Mouse (Mus musculus) urinary bladder, postnatal 25 days (tissue): ENCODE results near the gene Hsf2bp.

Experiments used
- DNase-seq: peaks from one replicate; pipeline ENCODE4 v3.0.0; 2022; ENCODE audit warnings: low spot score

The Hsf2bp gene

DNA sequence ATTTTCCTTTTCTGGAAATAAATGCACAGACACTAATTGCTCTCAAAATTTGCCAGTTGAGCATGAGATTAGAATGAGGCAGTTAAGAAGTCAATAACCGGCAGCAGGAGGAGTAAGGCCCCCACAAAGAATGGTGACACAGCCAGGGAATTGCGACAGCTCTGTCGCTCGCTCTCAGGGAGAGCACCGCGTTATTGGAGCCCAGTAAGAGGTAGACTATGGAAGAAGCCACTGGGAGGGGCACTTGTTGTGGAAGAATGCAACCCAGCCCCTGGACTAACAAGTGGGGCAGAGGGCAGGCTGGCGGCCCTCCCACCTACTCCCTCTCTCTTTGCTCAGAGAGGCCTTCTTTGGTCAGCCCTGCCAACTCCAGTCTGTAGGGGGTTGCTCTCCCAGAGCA is 4.5 kb downstream of the Hsf2bp start:
- DNase-seq: no peak

DNA sequence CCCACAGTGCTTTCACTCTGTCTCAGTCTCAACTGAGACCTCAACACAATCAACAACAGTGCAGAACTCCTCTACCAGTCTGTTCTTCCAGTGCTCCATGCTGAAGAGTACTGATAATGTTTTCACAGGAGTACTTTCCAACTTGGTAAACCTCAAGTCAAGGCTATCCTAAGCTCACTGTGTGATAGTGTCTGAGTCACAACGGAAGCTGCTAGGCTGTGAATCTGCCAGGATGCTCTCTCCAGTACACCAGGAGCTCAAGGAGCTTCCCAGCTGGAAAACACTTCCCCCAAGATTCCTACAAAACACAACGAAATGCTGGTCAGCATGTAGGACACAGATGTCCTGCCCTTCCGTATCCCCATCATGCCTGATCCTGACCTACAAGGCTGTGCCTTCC is 7.8 kb downstream of the Hsf2bp start:
- DNase-seq: no peak

DNA sequence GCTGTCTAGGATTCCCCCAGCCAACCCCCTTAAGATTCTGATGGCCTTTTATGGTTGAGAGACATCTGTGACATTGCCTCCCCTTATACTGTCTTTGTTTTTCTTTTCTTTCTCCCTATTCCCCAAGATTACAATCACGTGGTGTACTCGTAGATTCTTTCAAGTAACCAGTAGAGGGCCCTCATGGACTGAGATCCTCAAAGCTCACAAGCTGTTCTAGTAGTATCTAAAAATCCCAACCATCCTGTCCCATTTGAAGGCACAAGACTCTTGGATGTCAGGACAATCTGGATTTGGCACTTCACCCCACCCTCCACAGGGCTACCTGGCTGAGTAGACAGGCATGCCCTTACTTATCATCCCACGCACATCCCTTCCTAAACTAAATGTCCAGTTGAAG is 8.5 kb downstream of the Hsf2bp start:
- no peak for DNase-seq

DNA sequence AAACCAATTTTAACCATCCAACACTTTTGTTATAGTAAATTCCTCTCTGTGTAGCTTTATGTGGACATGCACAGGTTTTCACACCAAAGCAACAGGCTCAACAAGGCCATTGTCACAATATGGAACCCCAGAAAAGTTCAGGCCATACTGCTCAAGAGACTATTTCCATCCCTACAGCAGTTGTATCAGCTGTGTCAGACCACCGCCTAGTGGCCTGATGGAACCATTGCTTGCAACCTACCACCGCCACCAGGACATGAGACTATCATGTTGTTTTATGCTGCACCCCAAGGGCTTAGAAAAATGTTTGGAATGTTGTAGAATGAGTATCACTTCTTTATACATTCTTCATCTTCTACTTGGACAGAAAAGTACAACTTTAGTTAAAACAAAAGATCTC is 10.8 kb downstream of the Hsf2bp start:
- DNase-seq: peak; percentile 46

DNA sequence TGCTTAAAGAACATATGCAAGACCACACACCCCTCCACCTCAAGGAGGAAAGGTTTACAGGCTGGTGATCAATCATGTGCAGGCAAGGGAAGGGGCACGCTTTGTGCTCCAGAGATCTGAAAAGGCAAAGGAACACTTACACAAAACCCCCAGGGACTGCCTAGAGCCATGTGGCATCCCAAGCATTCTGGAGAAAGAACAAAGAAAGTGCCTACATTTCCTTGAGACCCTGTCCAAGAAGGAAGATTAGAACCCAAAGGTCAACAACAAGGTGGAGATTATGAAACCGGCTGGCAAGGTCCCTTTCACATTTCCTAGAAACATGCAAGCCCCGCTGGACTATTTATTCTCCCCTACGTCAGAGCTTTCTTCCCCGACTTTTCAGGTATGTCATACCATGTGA is 11.5 kb downstream of the Hsf2bp start:
- no peak for DNase-seq

DNA sequence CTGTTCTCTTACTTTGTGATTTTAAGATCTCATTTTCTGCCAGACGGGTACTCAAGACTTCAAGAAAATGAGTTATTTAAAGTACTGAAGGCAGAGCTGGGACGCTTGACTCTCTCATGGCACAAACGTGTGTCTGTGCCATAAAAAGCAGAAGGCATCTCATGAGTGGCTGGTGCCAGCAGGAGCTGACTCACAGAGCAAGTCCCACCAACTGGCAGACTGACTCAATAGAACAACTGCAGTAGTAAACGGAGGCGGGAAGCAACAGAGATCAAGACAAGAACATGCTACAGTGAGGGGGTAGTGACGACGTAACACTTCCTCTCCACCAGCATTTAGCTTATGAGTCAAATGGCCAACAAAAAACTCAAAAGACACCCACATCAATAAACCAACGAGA is 13.1 kb downstream of the Hsf2bp start:
- no peak for DNase-seq

DNA sequence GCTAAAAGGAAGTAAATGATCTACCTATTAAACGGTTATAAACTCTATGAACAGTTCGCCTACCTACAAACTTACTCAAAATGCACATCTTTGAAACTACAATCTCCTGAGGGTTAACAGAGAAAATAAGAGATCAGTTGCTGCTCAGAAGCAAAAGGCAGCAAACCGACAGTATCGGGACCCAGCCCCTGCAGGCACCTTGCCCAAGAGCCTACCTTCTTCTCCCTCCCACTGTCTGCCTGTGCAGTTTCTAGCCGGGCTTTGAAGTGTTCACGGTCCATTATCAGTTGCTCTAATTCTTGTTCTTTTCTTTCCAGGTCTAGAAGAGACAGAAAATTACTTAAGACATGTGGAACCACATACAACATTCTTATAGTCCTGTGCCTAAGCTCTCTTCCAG is 13.6 kb downstream of the Hsf2bp start:
- DNase-seq: no peak

DNA sequence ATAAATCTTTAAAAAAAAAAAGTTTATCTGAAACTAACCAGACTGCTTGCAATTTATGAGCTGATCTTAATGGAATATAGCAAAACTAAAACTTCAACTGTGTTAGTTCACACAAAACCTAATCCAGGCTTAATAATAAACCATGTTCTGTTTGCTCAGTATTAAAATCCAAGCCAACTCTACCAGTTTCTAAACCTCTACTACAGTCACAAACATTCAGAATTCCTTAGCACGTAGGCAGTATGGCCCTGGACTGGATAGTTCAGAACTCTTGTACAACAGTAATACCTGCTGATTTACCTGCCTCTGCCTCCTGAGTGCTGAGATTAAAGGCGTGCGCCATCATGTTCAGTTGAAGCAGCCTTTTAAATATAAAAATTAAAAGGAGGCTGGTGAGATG is 14.2 kb downstream of the Hsf2bp start:
- DNase-seq: no peak

DNA sequence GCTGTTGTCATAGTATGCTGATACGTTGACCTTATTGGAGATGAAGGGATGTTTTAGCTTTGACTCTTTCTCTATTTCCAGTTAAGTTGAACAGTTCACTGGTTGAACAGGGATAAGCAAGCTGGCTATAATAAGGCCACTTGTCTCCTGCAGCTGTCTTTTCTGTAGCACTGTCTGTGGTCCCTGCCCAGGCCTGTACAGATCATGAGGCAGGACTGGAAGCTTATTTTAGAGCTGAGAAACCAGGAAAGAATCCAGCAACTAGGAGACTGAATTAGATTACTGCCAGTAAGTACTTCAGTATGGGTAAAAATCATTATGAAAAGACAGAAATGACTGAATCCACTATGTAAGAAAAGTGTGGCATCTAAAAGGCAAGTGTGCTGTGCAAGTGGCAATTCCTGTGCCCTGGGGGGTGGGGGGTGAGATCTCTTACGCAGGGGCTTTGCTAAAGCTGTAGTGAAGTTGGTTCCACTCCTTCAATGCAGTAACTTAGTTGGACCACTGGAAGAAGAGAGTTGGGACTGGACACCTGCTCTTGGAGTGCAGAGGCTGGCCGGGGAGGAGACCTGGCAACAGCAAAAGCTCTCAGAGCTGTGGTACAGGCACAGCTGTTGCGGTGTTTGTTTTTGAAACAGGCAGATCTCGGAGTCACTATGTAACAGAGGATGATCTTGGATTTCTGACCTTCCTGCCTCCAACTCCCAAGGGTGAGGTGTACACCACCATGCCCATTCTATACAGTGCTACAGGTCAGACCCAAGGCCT is 17.8 kb downstream of the Hsf2bp start:
- no peak for DNase-seq

DNA sequence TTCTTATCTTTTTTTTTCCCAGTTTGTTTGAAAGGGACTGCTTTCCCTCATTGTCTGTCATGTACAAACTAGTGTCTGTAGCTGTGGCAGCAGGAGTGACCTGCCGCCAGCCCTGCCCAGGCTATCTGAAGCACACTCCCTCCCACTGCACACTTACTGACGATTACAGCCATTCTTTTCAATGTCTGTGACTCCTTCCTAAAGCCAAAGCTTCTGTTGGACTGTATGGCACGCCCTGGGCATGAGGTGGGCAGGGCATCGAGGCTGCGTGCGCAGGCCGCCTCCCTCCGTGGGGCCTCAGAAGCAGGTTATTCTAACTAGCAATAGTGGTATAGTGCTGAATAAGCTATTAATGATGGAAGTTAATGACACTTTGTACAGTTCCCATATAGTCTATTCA is 19.7 kb downstream of the Hsf2bp start:
- DNase-seq: no peak

DNA sequence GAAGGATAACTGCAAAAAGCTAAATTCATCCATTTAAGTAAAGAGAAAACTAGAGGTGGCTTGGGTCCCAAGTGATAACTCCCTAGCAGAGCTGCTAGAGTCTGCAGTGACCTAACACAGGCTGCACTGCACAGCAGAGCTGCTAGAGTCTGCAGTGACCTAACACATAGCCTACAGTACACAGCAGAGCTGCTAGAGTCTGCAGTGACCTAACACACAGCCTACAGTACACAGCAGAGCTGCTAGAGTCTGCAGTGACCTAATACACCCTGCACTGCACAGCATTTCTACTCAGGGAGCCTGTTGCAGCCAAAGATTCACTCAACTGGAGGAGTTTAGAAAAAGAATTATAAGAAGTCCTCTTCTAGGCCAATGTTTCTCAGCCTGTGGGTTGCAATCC is 22.5 kb downstream of the Hsf2bp start:
- DNase-seq: no peak

DNA sequence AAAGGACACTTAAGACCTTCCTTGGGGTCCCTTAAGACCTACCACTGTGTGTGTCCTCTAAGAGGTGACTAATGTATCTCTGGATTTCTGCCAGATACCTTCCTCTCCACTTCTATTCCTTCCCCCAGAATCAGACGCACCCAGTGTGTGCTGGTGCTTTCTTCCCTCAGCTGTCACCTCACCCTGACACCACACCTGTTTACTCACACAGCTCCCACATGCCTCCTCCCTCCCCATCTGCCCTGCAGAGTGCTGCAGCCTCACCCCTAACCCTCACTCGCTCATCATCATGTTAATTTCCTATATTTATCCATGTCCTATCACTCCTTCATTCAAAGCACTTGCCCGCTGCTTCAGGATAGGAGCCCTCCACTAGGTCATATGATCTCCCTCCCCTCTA is 23.9 kb downstream of the Hsf2bp start:
- no peak for DNase-seq

DNA sequence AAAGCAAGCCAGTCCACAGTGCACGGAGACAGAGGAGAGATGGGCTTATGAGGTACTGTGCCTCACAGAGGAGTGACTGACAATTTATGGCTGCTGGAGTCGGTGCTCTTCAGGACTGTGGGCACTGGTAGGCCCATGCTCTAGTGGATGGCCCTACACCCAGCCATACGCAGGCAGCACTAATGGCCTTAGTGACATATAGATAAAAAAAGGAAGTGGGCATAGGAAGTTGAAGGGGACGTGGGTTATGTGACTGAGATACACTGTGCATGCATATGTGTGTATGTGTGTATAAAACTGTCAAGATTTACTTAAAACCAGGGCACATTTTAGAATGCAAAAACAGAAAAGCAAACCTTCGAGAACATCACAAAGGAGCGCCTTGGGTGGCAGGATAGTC is 24.5 kb downstream of the Hsf2bp start:
- DNase-seq: no peak

DNA sequence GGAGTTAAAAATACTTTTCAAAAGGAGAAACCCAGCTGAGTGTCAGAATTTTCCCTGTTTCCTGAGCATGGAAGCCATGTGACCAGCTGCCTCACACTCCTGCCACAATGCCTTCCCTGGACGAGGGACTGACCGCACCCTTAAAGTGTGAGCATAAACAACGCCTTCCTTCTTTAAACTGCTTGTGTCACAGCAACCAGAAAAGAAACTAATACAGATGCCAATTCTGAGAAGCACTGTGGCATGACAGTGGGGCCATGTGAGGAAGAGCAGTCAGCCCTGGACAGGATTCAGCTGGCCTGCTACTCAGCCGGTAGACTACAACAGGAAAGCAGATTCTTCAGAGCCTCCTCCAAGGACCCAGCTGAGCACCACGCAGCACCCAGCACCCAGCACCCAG is 29.3 kb downstream of the Hsf2bp start:
- DNase-seq: no peak

DNA sequence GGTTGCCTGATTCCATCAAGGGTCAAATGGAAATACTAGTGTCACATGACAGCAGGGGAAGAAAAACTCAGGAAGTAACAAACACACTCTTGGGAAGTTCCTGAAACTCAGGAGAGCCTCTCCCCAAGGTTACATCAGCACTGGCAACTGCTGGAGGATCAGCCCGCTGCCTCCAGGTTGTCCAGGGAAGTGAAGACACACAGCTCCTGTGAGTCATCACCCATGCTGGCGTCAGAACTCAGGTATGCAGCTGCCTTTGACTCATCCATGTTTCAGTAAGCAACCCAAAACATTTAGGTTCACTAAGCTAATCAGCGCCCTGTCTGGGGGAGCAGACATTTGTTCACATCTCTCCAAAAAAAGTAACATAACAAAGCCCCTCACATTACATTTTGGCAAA is 32.9 kb downstream of the Hsf2bp start:
- no peak for DNase-seq

DNA sequence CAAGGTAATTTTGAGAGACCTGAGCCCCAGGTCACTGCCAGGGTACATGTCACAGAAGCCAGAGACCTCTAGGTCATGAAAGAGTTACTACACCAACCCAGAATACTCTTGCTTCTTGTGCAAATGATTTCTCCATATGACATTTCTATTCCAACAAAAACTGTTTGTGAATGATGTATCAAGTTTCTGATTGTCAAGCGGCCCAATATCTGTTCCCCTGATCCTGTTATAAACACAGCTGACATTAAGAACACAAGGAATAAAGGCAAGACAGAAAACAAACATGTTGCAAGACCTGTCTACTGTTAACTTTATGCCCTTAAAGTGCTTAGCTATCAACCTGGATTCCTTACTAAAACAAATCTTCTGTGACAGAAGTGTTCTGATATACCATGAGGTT is 37.8 kb downstream of the Hsf2bp start:
- DNase-seq: no peak

DNA sequence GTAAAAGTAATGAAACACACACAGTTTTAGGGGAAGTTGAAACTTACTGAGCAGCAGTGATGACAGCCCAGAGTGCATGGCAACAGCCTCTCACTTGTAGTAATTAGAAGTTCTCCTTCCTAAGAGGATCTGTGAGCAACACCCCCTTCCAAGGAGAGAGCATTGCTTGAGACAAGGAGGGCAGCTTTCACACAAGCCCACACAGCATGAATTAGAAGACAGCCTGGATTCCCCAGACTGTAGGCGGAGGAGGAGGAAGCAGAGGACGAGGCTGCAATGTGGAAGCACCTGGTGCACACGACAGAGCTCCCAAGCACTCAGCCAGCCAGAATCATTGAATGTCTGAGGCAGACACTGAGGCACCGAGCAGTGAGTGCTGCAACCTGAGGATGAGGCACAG is 39.8 kb downstream of the Hsf2bp start:
- no peak for DNase-seq

DNA sequence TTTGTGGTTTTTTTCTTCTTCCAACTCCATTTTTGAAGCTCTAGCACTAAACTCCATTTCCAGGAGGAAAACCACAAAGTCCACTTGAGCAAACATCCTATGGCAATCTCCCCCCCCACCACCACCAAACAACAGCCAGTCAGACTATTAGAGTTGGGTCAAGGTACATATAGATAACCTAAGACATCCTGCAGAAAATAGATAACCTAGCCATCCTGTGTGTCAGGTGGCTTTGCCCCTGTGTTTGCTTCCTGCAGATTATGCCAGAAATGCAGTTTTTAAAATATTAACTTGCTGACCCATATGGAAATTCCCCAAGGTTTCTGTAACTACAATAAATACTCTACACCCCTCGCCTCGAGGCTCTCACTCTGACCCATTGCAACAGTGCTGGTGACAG is 40.4 kb downstream of the Hsf2bp start:
- DNase-seq: no peak

DNA sequence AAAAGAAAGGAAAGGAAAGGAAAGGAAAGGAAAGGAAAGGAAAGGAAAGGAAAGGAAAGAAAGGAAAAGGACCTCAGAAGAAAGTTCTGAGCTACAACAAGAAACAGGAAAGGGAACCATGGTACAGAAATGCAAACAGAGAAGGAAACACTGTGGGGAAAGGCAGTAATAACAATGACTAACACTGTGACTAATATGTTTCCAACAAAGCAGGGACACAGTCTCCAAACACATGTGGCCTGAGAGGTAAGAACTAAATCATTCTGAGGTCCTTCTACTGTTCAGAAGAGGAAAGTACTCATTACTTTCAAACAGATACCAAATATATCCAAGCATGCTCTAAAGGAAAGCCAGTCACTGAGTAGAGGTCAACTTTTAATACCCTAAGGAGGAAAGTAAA is 42.0 kb downstream of the Hsf2bp start:
- no peak for DNase-seq

DNA sequence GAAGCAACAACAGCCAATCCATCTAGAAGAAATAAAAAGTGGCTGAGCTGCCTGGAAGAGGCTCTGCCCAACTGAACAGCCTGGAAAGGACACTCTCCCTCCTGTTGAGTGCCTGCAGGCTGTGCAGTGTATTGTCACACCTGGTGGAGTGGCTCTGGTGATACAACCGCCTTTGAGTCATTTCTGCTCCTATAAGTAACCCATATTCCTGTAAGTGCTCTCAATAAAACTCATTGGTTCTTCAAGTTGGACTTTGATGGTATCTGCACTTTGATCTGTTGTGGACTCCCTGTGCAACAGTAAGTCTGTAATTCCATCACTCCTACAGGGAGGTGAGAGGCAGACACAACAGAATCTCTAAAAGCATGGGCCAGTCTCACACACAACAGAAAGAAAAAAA is 42.8 kb downstream of the Hsf2bp start:
- no peak for DNase-seq

DNA sequence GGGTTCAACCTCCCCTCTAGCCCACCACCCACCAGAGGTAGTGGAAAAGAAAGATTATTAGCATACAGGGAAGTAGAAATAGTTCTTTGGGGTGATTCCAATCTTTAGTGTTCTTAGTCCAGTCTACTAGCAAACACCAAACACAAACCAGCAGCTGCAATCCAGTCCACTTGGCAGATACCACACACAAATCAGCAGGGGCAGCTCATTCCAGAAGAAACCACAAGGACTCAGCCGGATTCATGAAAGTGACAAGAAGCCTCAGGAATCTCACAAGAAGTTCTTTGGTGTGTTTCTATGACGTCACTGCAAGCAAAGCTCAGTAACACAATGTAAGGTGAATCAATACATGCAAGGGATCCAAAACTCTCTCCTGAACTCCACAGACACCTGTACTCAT is 44.1 kb downstream of the Hsf2bp start:
- DNase-seq: no peak

DNA sequence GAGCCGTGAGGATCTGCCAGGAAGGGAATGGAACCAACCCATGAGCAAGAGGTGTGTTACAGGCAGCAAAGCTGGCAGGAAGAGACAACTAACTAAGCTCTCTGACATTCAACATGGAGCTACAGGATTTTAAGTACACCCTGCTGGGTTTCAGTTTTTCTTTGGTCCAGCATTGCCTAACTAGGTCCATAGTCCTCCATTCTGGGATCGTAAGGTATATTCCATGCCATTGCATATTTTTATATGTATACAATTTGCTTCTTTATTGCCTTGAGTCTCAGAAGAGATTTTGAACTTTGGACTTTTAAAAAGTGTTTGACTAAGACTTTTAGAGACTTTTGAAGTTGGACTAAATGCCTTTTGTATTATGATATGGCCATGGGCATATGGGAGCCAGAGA is 47.1 kb downstream of the Hsf2bp start:
- no peak for DNase-seq

DNA sequence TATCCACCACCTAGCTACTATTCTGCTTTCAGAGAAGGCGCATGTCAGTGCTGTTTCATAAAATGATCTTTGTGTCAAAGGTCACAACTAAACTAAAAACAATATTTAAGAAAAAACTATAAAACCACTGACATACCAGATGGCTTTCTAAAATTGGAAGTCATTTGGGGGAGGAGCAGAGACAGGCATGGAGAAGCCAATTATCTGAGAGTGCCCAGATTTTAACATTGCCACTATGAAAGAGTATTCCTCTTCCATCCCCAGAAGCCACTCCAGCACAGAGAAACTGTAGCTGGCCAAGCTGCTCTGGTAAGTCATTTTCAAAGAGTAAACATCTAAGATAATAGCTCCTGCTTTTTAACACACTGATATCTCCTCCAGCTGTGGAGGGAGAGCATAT is 49.2 kb downstream of the Hsf2bp start:
- no peak for DNase-seq

DNA sequence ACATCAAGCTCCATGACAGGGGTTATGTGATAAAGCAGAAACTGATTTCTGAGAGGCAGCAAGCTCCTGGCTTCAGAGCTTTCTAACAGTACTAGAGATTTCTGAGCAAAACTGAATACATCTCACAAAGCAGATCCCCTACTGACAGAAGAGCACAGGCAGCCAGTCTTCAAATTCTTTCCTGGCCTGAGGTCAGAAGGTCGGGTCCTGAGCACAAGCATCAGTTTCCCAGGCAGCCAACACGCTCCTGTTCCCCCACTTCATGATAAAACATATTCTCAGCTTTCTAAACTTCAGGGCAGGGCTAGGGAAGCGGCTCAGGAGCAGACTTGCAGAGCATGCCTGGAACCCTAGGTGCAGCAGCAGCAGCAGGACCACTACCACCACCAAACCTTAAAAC is 52.7 kb downstream of the Hsf2bp start:
- DNase-seq: no peak
